Mouse (Mus musculus): ENCODE measurements around the gene Gtf3c4. TPM values are rescaled to one million over a fixed set of nuclear protein-coding genes. Genes with fewer than 3 reads are reported as not detected.

Gene Gtf3c4
- 31.0 and 33.4 TPM in 2 replicates for polyA plus RNA-seq (2016; fragmentation: Nextera tagmentation; extraction: Ambion mirVana)

DNA sequence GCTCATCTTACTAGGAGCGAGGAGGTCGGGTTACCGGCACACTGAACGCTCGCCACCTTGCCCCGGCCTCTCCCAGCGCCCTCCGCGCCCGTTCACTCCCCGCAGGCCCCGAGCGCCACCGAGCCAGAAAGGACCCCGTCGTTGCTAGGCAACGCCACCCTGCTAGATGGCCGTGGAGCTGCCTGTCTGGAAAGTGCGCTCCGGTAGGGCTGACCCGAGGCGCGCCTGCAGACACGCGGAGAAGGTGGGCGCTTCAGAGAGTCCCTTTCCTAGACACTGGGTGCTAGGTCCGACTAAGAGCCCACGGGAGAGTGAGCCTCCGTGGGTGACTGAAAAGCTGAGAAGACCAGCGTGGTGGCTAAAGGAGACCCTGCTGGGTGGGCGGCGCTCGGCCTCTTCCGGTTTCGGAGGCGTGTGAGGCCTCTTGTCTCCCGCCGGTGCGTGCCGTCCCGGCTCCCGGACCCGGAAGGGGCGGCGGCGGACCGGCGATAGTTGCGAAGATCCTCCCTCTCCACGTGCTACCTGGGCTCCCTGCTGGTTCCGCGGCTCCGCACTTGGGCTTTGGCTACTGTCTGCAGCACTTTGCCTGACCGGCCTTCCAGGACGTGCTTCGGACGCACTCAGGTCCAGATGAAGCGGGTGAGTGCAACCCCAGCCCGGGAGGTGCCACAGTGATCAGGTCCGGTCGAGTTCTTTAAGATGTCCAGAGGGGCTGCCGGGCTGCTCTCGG lies at the start of gene Gtf3c4, which contains the start of gene Ddx31:
TSS of gene Gtf3c4 (minus strand) at position 139 of the 730 bp plus-strand sequence.
TSS of gene Ddx31 (plus strand) at position 185 of the 730 bp plus-strand sequence.
- Histone ChIP-seq H3K9me3 (no peaks in the 10 kb centered on the region), H3K36me3 (replicated peaks) (peaks cover 9% of the 10 kb centered on the region), H3K27me3 (no peaks in the 10 kb centered on the region), H3K4me1 (peaks cover 50% of the 10 kb centered on the region), H3K27ac (peak within 1 kb of the TSS; percentile 85), H3K9ac (peak within 1 kb of the TSS; percentile 93), H3K4me2 (peak within 1 kb of the TSS; percentile 98), H3K4me3 (replicated peaks) (peak within 1 kb of the TSS; percentile 97)
- ATAC-seq (ENCODE audit: low FRiP score): peak; percentile 96
- WGBS: under 1% methylated on average over 63 of the region's 63 CpGs

DNA sequence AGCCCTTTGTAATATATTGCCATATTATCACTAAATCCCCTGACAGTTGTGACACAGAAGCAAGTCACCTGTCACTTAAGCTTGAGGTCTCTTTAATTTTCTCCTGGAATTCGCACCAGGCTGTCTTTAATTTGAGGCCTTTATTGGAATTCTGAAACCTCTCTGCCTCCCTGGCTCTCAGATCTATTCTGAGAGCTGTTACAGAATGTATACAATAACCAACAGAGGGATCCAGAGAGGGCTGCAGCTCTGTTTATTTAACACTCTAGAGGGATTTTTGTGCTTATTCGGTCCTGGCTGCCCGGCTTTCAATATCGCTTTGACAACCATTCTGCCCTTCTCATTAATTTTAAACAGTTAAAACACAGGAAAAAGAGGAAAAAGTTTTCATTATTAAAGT lies 44.8 kb upstream of the Gtf3c4 start:
- H3K36me3 ChIP-seq (replicated peaks): peaks cover 53% of the 10 kb centered on the region
- H3K4me2 ChIP-seq: no peak overlapping the region
- H3K4me1 ChIP-seq: peaks cover 22% of the 10 kb centered on the region
- no peak overlapping the region for H3K9ac ChIP-seq
- WGBS: 29% methylated on average over 4 of the region's 4 CpGs
- H3K27me3 ChIP-seq: no peaks in the 10 kb centered on the region
- H3K9me3 ChIP-seq: no peaks in the 10 kb centered on the region
- no peak overlapping the region for H3K4me3 ChIP-seq (replicated peaks)
- no peak for ATAC-seq (ENCODE audit: low FRiP score)
- no peak overlapping the region for H3K27ac ChIP-seq

DNA sequence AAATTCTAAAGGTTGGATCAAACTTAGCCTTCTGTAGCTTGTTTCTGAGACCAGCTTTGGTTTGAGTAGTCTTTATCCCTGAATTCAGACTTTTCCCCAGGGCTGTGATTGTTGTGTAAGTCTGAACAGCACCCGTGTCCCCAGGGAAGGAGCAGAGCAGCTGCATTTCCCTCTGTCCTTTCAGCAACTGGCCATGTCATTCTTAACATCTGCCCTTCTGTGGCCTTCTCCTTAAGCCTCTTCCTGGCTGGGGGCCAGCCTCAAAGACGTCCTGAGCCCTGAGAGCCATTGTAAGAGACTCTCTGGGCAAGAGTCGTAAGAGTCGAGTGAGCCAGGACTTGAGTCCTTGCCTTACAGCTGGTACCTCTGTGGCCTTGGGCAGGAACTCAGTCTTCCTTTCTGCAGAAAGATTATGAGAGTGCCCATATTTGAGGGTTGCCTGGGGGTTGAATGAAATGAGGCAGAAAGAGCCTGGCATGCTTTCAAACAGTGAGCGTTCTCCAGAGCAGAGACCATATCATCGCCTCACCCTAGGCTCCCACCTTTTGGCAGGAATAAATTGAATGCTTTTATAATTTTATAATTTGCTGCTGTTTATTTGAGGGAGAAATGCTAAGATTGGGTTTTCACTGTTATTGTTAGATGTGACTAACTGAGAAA lies 42.8 kb upstream of the Gtf3c4 start:
- no peaks in the 10 kb centered on the region for H3K9me3 ChIP-seq
- no peaks in the 10 kb centered on the region for H3K27me3 ChIP-seq
- no peak overlapping the region for H3K4me3 ChIP-seq (replicated peaks)
- ATAC-seq (ENCODE audit: low FRiP score): no peak
- no peak overlapping the region for H3K4me2 ChIP-seq
- 76% methylated on average over 6 of the region's 6 CpGs for WGBS
- no peak overlapping the region for H3K9ac ChIP-seq
- H3K27ac ChIP-seq: no peak overlapping the region
- H3K36me3 ChIP-seq (replicated peaks): peaks cover 41% of the 10 kb centered on the region
- peaks cover 18% of the 10 kb centered on the region for H3K4me1 ChIP-seq

DNA sequence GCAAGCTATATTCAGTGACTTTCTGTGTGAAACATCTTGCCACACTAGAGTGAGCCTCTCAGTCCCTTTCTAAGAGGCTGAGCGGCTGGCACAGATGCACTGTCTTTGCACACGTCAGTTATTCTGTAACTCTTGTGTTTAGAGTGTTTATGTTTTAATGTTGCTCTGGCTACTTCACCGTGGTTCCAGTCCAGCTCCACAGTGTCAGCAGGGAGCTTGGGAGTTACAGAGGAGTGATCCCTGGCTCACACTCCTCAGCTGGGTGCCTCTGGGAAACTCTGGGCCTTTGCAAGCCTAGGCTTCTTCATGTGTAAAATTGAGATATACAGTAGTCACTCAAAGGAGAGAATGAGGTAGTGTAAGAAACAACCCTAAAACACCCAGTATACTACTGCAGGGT lies 41.9 kb upstream of the Gtf3c4 start:
- Histone ChIP-seq H3K4me2 (no peak overlapping the region), H3K4me3 (replicated peaks) (no peak overlapping the region), H3K27me3 (no peaks in the 10 kb centered on the region), H3K36me3 (replicated peaks) (peaks cover 42% of the 10 kb centered on the region), H3K9ac (no peak overlapping the region), H3K27ac (no peak overlapping the region), H3K9me3 (no peaks in the 10 kb centered on the region), H3K4me1 (peaks cover 18% of the 10 kb centered on the region)
- no peak for ATAC-seq (ENCODE audit: low FRiP score)
- WGBS: 89% methylated on average over 3 of the region's 3 CpGs

DNA sequence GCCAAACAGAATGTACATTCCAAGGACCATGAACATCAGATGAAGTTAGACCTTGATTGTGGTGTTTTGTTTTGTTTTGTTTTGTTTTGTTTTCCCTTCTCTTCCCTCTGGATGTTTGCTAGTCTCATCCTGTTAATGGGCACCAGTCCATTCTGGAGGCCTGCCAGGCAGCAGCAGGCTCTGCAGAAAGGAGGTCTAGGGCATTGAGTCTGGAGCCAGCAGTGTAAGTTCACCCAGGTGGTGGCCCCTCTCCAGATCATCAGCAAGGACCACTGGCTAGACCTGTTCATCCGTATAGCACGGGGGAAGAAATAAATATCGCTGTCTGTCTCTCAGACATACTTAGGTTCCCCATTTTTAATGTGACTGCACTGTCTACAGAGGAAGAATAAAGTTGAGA lies 41.1 kb upstream of the Gtf3c4 start:
- Histone ChIP-seq H3K4me2 (no peak overlapping the region), H3K27me3 (no peaks in the 10 kb centered on the region), H3K4me1 (peaks cover 18% of the 10 kb centered on the region), H3K9ac (no peak overlapping the region), H3K27ac (no peak overlapping the region), H3K4me3 (replicated peaks) (no peak overlapping the region), H3K36me3 (replicated peaks) (peaks cover 46% of the 10 kb centered on the region), H3K9me3 (no peaks in the 10 kb centered on the region)
- WGBS: 91% methylated on average over 3 of the region's 3 CpGs
- no peak for ATAC-seq (ENCODE audit: low FRiP score)

DNA sequence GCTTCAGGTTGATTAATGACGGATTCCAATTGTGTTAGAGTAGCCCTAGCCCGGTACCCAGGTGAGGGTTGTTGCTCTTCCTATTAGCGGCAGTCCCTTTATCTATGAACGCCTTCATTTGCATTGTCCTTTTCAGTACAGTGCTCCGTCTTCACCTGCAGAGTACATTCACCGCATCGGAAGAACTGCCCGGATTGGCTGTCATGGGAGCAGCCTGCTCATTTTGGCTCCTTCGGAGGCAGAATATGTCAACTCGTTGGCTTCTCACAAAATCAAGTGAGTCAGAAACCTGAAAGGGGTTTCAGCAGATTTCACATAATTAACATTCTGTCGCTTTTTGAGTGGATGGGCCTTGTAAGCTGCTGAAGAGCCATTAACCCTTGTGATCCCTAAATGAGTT lies 35.4 kb upstream of the Gtf3c4 start:
- H3K36me3 ChIP-seq (replicated peaks): peaks cover 44% of the 10 kb centered on the region
- H3K4me2 ChIP-seq: no peak overlapping the region
- no peak for ATAC-seq (ENCODE audit: low FRiP score)
- no peaks in the 10 kb centered on the region for H3K27me3 ChIP-seq
- no peak overlapping the region for H3K4me3 ChIP-seq (replicated peaks)
- H3K4me1 ChIP-seq: no peaks in the 10 kb centered on the region
- 82% methylated on average over 11 of the region's 11 CpGs for WGBS
- H3K27ac ChIP-seq: no peak overlapping the region
- no peak overlapping the region for H3K9ac ChIP-seq
- H3K9me3 ChIP-seq: no peaks in the 10 kb centered on the region

DNA sequence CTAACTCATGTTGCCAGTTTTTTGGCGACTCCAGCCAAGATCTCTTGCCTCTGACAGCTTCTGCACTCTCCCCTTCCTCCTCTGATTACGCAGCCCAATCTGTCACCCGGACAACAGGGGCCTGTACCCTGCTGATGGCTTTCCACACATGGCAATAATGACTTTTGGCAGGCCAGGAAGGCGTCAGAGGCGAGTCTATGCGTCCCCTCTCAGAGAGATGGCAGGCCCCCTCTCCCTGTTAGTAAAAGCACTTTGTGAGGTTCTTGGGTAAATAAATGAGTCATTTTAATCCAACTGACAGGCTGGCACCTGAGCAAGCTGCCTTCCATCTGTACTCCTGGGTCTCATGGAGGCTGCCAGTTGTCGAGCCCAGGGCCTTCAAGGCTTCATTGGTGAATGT lies 27.3 kb upstream of the Gtf3c4 start:
- Histone ChIP-seq H3K9me3 (no peaks in the 10 kb centered on the region), H3K4me1 (no peaks in the 10 kb centered on the region), H3K36me3 (replicated peaks) (peaks cover 42% of the 10 kb centered on the region), H3K27me3 (no peaks in the 10 kb centered on the region), H3K27ac (no peak overlapping the region), H3K4me3 (replicated peaks) (no peak overlapping the region), H3K9ac (no peak overlapping the region), H3K4me2 (no peak overlapping the region)
- WGBS: 86% methylated on average over 7 of the region's 7 CpGs
- ATAC-seq (ENCODE audit: low FRiP score): no peak

DNA sequence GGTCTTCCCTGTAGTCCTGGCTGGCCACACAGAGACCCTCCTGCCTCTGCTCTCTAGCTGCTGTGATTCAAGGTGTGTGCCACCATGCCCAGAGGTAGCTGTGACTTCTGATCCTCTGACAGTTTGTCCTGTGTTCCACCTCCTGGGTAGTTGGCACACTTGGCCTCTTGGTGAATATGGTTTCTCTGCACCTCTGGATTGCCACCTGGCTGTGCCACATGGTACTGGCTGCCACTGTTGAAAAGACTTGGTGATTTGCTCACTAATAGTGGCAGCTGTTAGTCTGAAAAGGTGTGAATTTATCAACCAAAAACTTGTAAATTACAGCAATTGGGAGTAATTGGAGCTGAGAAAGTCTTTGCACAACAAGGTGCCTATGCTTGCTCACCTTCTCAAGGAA lies 23.7 kb upstream of the Gtf3c4 start:
- no peak overlapping the region for H3K9ac ChIP-seq
- H3K4me1 ChIP-seq: no peaks in the 10 kb centered on the region
- no peaks in the 10 kb centered on the region for H3K9me3 ChIP-seq
- H3K4me3 ChIP-seq (replicated peaks): no peak overlapping the region
- no peak overlapping the region for H3K27ac ChIP-seq
- no peak for ATAC-seq (ENCODE audit: low FRiP score)
- H3K36me3 ChIP-seq (replicated peaks): peaks cover 75% of the 10 kb centered on the region
- H3K27me3 ChIP-seq: no peaks in the 10 kb centered on the region
- H3K4me2 ChIP-seq: no peak overlapping the region

DNA sequence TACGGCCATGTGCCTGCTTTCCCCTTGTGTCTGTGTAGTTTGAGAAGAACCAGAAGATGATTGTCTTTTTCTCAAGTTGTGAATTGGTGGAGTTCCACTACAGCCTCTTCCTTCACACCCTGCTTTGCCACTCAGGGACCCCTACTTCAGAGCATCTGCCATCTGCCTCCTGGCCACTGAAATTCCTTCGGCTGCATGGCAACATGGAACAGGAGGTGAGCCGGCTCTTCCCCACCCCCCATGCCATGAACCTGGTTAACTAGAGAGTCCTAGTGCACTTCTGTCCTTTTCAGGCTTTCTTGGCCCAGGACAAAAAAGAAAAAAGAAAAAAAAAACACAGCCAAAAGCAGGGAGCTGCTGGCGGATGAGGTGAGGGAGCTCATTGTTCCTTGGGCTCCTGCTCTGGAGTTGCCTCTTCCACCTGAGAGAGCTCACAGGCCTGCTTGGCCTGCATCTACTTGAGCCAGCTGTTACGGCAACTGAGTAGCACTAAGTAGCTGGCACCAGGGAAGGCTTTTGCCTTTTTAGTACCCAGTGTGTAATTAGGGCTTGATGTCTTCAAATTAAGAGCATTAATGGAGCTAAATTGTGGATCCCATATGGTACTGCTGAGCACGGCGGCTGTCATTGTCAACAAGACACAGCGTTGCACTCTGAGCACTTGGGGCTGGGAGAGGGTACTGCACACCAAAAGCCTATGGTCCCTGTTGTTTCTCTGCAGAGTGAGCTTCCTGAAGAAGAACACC lies 20.7 kb upstream of the Gtf3c4 start:
- no peaks in the 10 kb centered on the region for H3K9me3 ChIP-seq
- H3K9ac ChIP-seq: no peak overlapping the region
- H3K36me3 ChIP-seq (replicated peaks): peaks cover 72% of the 10 kb centered on the region
- H3K27me3 ChIP-seq: no peaks in the 10 kb centered on the region
- no peaks in the 10 kb centered on the region for H3K4me1 ChIP-seq
- H3K4me2 ChIP-seq: no peak overlapping the region
- no peak overlapping the region for H3K4me3 ChIP-seq (replicated peaks)
- WGBS: 84% methylated on average over 8 of the region's 8 CpGs
- no peak overlapping the region for H3K27ac ChIP-seq
- no peak for ATAC-seq (ENCODE audit: low FRiP score)

DNA sequence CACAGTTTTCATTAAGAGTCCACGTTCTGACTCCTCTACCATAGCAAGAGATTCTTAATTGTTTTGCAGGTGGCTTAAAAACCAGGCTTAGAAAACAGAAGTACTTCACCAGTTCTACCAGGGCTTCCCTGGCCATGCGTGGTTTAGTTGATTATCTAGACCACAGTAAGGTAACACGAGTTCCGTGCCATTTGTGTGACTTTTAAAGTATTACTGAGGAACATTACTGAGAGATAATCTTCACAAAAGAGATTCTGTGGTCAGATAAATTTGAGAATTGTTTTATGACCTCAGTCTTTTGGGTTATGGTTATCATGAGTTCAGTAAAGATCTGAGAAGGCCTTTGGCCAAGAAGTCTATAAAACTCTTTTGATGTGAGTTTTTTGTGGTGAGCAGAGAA lies 19.1 kb upstream of the Gtf3c4 start:
- H3K4me3 ChIP-seq (replicated peaks): no peak overlapping the region
- no peak overlapping the region for H3K9ac ChIP-seq
- no peaks in the 10 kb centered on the region for H3K4me1 ChIP-seq
- H3K4me2 ChIP-seq: no peak overlapping the region
- peaks cover 70% of the 10 kb centered on the region for H3K36me3 ChIP-seq (replicated peaks)
- 93% methylated on average over 4 of the region's 4 CpGs for WGBS
- no peaks in the 10 kb centered on the region for H3K9me3 ChIP-seq
- no peak for ATAC-seq (ENCODE audit: low FRiP score)
- H3K27me3 ChIP-seq: no peaks in the 10 kb centered on the region
- H3K27ac ChIP-seq: no peak overlapping the region

DNA sequence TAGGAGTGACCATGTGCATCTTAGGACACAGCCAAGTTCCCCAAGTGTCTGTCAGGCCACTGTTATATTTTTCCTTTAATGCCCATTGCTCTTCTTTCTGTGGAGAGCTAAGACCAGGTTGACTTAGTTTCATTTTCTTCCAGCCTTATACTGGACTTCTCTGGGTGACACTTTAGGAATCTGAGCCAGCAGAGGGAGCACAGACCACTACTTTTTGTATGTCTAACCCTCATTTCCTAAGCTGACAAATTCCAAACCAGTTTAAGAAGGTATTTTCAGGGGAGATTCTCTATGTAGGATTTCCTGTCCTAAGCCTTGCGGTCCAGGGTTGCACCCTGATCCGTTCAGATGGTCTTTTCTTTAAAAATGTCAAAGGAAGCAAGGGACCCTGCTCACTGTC lies 15.6 kb upstream of the Gtf3c4 start:
- WGBS: 95% methylated on average over 2 of the region's 2 CpGs
- Histone ChIP-seq H3K9me3 (no peaks in the 10 kb centered on the region), H3K4me3 (replicated peaks) (no peak overlapping the region), H3K27me3 (no peaks in the 10 kb centered on the region), H3K27ac (no peak overlapping the region), H3K4me1 (no peaks in the 10 kb centered on the region), H3K36me3 (replicated peaks) (peaks cover 54% of the 10 kb centered on the region), H3K4me2 (no peak overlapping the region), H3K9ac (no peak overlapping the region)
- no peak for ATAC-seq (ENCODE audit: low FRiP score)

DNA sequence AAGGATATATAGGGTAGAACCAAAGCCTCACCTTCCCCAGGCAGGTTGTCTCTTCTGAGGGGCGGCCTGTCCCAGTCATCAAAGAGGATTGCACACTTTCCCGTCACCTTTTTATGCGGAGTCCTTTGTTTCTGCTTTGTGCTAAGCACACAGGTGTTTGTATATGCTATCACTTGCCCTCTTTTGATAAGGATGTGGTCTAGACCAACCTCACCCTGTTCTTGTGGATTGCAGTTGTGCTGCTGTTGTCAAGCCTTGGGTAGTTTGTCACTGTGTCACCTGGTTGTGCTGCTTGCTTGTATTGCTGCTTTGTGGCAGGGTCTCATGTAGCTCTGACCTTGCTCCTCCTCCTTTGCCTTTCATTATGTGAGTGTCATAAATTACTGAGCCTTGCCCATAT lies 12.4 kb upstream of the Gtf3c4 start:
- Histone ChIP-seq H3K27ac (no peak overlapping the region), H3K4me3 (replicated peaks) (no peak overlapping the region), H3K9ac (no peak overlapping the region), H3K4me1 (no peaks in the 10 kb centered on the region), H3K4me2 (no peak overlapping the region), H3K27me3 (no peaks in the 10 kb centered on the region), H3K36me3 (replicated peaks) (peaks cover 59% of the 10 kb centered on the region), H3K9me3 (no peaks in the 10 kb centered on the region)
- 93% methylated on average over 3 of the region's 3 CpGs for WGBS
- ATAC-seq (ENCODE audit: low FRiP score): no peak

Measured in forebrain, embryonic 12.5 days (tissue).